Comparison of ENCODE assay signal across 30 mouse cellular contexts in genomic region chr10:41486506-41487170, GRCm38 (mm10). TPM values are rescaled to one million over a fixed set of nuclear protein-coding genes. Genes with fewer than 3 reads are reported as not detected.
A peak's percentile ranks its signal among the peaks of the same experiment; 100 is the strongest.
DNase-seq lines count a peak whose midpoint lies in the region; ATAC-seq lines count a peak whose summit lies in the region.
"Had no signal": no experiment of that assay in that cellular context is flagged by ENCODE, and none has a peak within 500 bp of the region (broad histone marks: within the 10 kb centered on the region; RNA-seq: fewer than 3 reads in every experiment).

No protein-coding gene starts in this region.

- H3K27ac ChIP-seq in heart, embryonic 11.5 days (ENCODE audit: low read depth, low read length) = no peak overlapping the region
- H3K27ac ChIP-seq in midbrain, embryonic 12.5 days (replicated peaks) = peak overlapping the region; percentile 52; the same call in 1 of the 2 replicates
- H3K27ac ChIP-seq in midbrain, embryonic 16.5 days (ENCODE audit: low read length) = no peak overlapping the region
- H3K27ac ChIP-seq: embryonic facial prominence, embryonic 10.5 days; embryonic facial prominence, embryonic 13.5 days; heart, adult 2 months; heart, embryonic 10.5 days; hindbrain, embryonic 10.5 days; hindbrain, embryonic 13.5 days; intestine, embryonic 15.5 days had no signal

- no peak overlapping the region for H3K4me2 ChIP-seq in heart, embryonic 11.5 days
- no peak overlapping the region for H3K4me2 ChIP-seq in midbrain, embryonic 12.5 days (replicated peaks)
- H3K4me2 ChIP-seq in midbrain, embryonic 16.5 days (ENCODE audit: low read length) = no peak overlapping the region
- H3K4me2 ChIP-seq: embryonic facial prominence, embryonic 13.5 days; hindbrain, embryonic 13.5 days; intestine, embryonic 15.5 days had no signal

- 88% methylated on average over 14 of the region's 14 CpGs for WGBS in heart, embryonic 11.5 days (ENCODE audit: insufficient replicate concordance)
- 73% methylated on average over 14 of the region's 14 CpGs for WGBS in midbrain, embryonic 12.5 days
- 68% methylated on average over 14 of the region's 14 CpGs for whole genome bisulfite sequencing in midbrain, embryonic 16.5 days

- H3K9ac ChIP-seq in heart, embryonic 11.5 days (ENCODE audit: low read depth, low read length) = no peak overlapping the region
- H3K9ac ChIP-seq in midbrain, embryonic 12.5 days (replicated peaks) = no peak overlapping the region
- H3K9ac ChIP-seq in midbrain, embryonic 16.5 days (ENCODE audit: low read depth, low read length) = no peak overlapping the region
- H3K9ac ChIP-seq: embryonic facial prominence, embryonic 13.5 days; forebrain, postnatal 0 days; hindbrain, embryonic 13.5 days; intestine, embryonic 15.5 days had no signal

- DNase-seq in heart, adult 11 months = peak; percentile 89
- DNase-seq in 416B (ENCODE audit: low read depth) = peak; percentile 26
- DNase-seq in lung, postnatal 36 days = no peak
- no peak for DNase-seq in heart, postnatal 10 days
- DNase-seq: adrenal gland, adult 8-10 months; adrenal gland, postnatal 25 days; cerebellum, adult 11-12 months; cerebellum, adult 8-10 months; embryo, embryonic 11 days; forebrain, postnatal 0 days; gastrocnemius, postnatal 25 days; heart, adult 2 months; heart, postnatal 36 days; kidney, adult 11 months had no signal

- peaks cover 39% of the 10 kb centered on the region for H3K36me3 ChIP-seq in heart, embryonic 11.5 days (ENCODE audit: control insufficient read depth, insufficient read depth, low read length)
- peaks cover 62% of the 10 kb centered on the region for H3K36me3 ChIP-seq in midbrain, embryonic 12.5 days
- no peaks in the 10 kb centered on the region for H3K36me3 ChIP-seq in midbrain, embryonic 16.5 days (ENCODE audit: control insufficient read depth, insufficient read depth, low read length)

- H3K4me1 ChIP-seq in heart, embryonic 11.5 days (ENCODE audit: control insufficient read depth, insufficient read depth, low read length) = peaks cover 10% of the 10 kb centered on the region
- peaks cover 35% of the 10 kb centered on the region for H3K4me1 ChIP-seq in midbrain, embryonic 12.5 days
- peaks cover 14% of the 10 kb centered on the region for H3K4me1 ChIP-seq in midbrain, embryonic 16.5 days (ENCODE audit: control insufficient read depth, insufficient read depth, low read length)

- no peaks in the 10 kb centered on the region for H3K27me3 ChIP-seq in heart, embryonic 11.5 days (ENCODE audit: control insufficient read depth, insufficient read depth, low read length)
- H3K27me3 ChIP-seq in midbrain, embryonic 12.5 days = peaks cover 3% of the 10 kb centered on the region; the same call in 1 of the 2 replicates
- H3K27me3 ChIP-seq in midbrain, embryonic 16.5 days (ENCODE audit: control insufficient read depth, insufficient read depth, low read depth, low read length) = 0 out of 2 replicates have a peak, but pooled peaks cover 2% of the 10 kb centered on the region
- H3K27me3 ChIP-seq: intestine, embryonic 15.5 days had no signal

- no peaks in the 10 kb centered on the region for H3K9me3 ChIP-seq in heart, embryonic 11.5 days (replicated peaks; ENCODE audit: control insufficient read depth, low read length)
- H3K9me3 ChIP-seq in midbrain, embryonic 12.5 days = no peaks in the 10 kb centered on the region
- no peaks in the 10 kb centered on the region for H3K9me3 ChIP-seq in midbrain, embryonic 16.5 days (replicated peaks; ENCODE audit: control insufficient read depth, low read length, poor library complexity, severe bottlenecking)
- H3K9me3 ChIP-seq: embryonic facial prominence, embryonic 10.5 days; embryonic facial prominence, embryonic 13.5 days; heart, embryonic 10.5 days; hindbrain, embryonic 10.5 days; hindbrain, embryonic 13.5 days; intestine, embryonic 15.5 days had no signal

- H3K4me3 ChIP-seq in heart, embryonic 11.5 days (ENCODE audit: low read depth, low read length) = no peak overlapping the region
- no peak overlapping the region for H3K4me3 ChIP-seq in midbrain, embryonic 12.5 days
- no peak overlapping the region for H3K4me3 ChIP-seq in midbrain, embryonic 16.5 days (ENCODE audit: low read depth, low read length)
- H3K4me3 ChIP-seq: embryonic facial prominence, embryonic 10.5 days; embryonic facial prominence, embryonic 13.5 days; erythroblast, embryonic 14.5 days; heart, adult 2 months; heart, embryonic 10.5 days; hindbrain, embryonic 10.5 days; hindbrain, embryonic 13.5 days; intestine, embryonic 15.5 days had no signal

- intact Hi-C loops in heart, postnatal 10 days (cut with DNase I) = no loop called here

- ATAC-seq in heart, embryonic 11.5 days (replicated peaks; ENCODE audit: insufficient number of reproducible peaks, low FRiP score, low TSS enrichment) = no peak
- ATAC-seq in midbrain, embryonic 12.5 days (ENCODE audit: low FRiP score, low read depth) = no peak
- no peak for ATAC-seq in midbrain, embryonic 16.5 days
- ATAC-seq: activated CD4-positive, CD25-positive, alpha-beta regulatory T cell, adult 4 months; CD4-positive, CD25-positive, alpha-beta regulatory T cell, adult 4 months; forebrain, embryonic 14.5 days; forebrain, postnatal 0 days; hindbrain, embryonic 16.5 days; intestine, embryonic 15.5 days had no signal

RNA-seq across cellular contexts. Expression of gene Smpd2, which starts 3.5 kb away (rescaled TPM):
- polyA plus RNA-seq in heart, embryonic 11.5 days (2014; fragmentation: Nextera tagmentation; extraction: Ambion mirVana) = 46.7 and 46.8 TPM in 2 replicates
- polyA plus RNA-seq in midbrain, embryonic 12.5 days (2016; fragmentation: Nextera tagmentation; extraction: Ambion mirVana) = 48.2 and 53.1 TPM in 2 replicates
- polyA plus RNA-seq in midbrain, embryonic 16.5 days (2015; fragmentation: Nextera tagmentation; extraction: Ambion mirVana) = 36.5 and 44.1 TPM in 2 replicates
- total RNA-seq in heart, postnatal 10 days (2021) = 10 to 100 TPM; 48.2 to 57.7 TPM

RNA-seq across cellular contexts. Expression of gene Ppil6, which starts 3.6 kb away (rescaled TPM):
- polyA plus RNA-seq in heart, embryonic 11.5 days (2014; fragmentation: Nextera tagmentation; extraction: Ambion mirVana) = 0.75 and 1.4 TPM in 2 replicates
- 0.73 and 1.5 TPM in 2 replicates for polyA plus RNA-seq in midbrain, embryonic 12.5 days (2016; fragmentation: Nextera tagmentation; extraction: Ambion mirVana)
- 4.0 and 4.1 TPM in 2 replicates for polyA plus RNA-seq in midbrain, embryonic 16.5 days (2015; fragmentation: Nextera tagmentation; extraction: Ambion mirVana)
- total RNA-seq in heart, postnatal 10 days (2021) = 1 to 10 TPM; 2.8 to 3.4 TPM
- total RNA-seq: gastrocnemius, adult 8-10 months; gastrocnemius, postnatal 25 days; MEL had no signal
- polyA plus RNA-seq: CD4-positive, CD25-positive, alpha-beta regulatory T cell, adult 4 months; erythroblast, embryonic 14.5 days had no signal

RNA-seq across cellular contexts. Expression of gene Mical1, which starts 10.5 kb away (rescaled TPM):
- 31.1 and 33.9 TPM in 2 replicates for polyA plus RNA-seq in heart, embryonic 11.5 days (2014; fragmentation: Nextera tagmentation; extraction: Ambion mirVana)
- polyA plus RNA-seq in midbrain, embryonic 12.5 days (2016; fragmentation: Nextera tagmentation; extraction: Ambion mirVana) = 43.4 and 45.0 TPM in 2 replicates
- 23.2 and 24.6 TPM in 2 replicates for polyA plus RNA-seq in midbrain, embryonic 16.5 days (2015; fragmentation: Nextera tagmentation; extraction: Ambion mirVana)
- 10 to 100 TPM; 34.3 to 39.2 TPM for total RNA-seq in heart, postnatal 10 days (2021)

RNA-seq across cellular contexts. Expression of gene Cd164, which starts 32.6 kb away (rescaled TPM):
- 187 and 204 TPM in 2 replicates for polyA plus RNA-seq in heart, embryonic 11.5 days (2014; fragmentation: Nextera tagmentation; extraction: Ambion mirVana)
- polyA plus RNA-seq in midbrain, embryonic 12.5 days (2016; fragmentation: Nextera tagmentation; extraction: Ambion mirVana) = 87.1 and 89.3 TPM in 2 replicates
- polyA plus RNA-seq in midbrain, embryonic 16.5 days (2015; fragmentation: Nextera tagmentation; extraction: Ambion mirVana) = 44.7 and 48.8 TPM in 2 replicates
- 100 to 1,000 TPM; 182 to 197 TPM for total RNA-seq in heart, postnatal 10 days (2021)

RNA-seq across cellular contexts. Expression of gene Zbtb24, which starts 36.5 kb away (rescaled TPM):
- 11.7 and 12.5 TPM in 2 replicates for polyA plus RNA-seq in heart, embryonic 11.5 days (2014; fragmentation: Nextera tagmentation; extraction: Ambion mirVana)
- polyA plus RNA-seq in midbrain, embryonic 12.5 days (2016; fragmentation: Nextera tagmentation; extraction: Ambion mirVana) = 20.2 and 23.5 TPM in 2 replicates
- polyA plus RNA-seq in midbrain, embryonic 16.5 days (2015; fragmentation: Nextera tagmentation; extraction: Ambion mirVana) = 19.3 and 20.0 TPM in 2 replicates
- total RNA-seq in heart, postnatal 10 days (2021) = 10 to 100 TPM in 1 of 2 experiments, 1 to 10 TPM in 1; 9.7 to 12.3 TPM

Comparison
In these comparisons a context has a peak if more than half of its experiments do, and no peak if none do; other contexts are left out.
1. DNase-seq: peak in heart, adult 11 months (single experiment) and 416B (single experiment); none in lung, postnatal 36 days (single experiment) and heart, postnatal 10 days (0 of 2).